Mouse (Mus musculus) brain, embryonic 14.5 days (tissue): Measurements from ENCODE around the gene Adat3. TPM values are rescaled to one million over a fixed set of nuclear protein-coding genes. Genes with fewer than 3 reads are reported as not detected.
"Not testable (repeated sequence)": the region's sequence is repeated elsewhere in the genome, so short reads cannot be mapped to it uniquely, and the experiment has no call there.

Source experiments
- DNase-seq: peaks from one replicate; pipeline ENCODE4 v3.0.0-alpha.2; 2011; ENCODE audit warnings: low read depth
- CTCF ChIP-seq: fragments of 200-500 bp; IDR thresholded peaks from 2 replicates; pipeline ENCODE4 v1.5.1; 2012; ENCODE audit warnings: inconsistent platforms, mild to moderate bottlenecking, moderate library complexity, borderline replicate concordance; ENCODE audit not compliant: insufficient read depth, insufficient read length; ENCODE audit errors: extremely low read depth
- POLR2A ChIP-seq: fragments of 200-500 bp; IDR thresholded peaks from 2 replicates; pipeline ENCODE4 v1.6.1; 2012; ENCODE audit warnings: mild to moderate bottlenecking, inconsistent platforms, borderline replicate concordance; ENCODE audit not compliant: poor library complexity, insufficient read depth, insufficient read length, severe bottlenecking; ENCODE audit errors: extremely low read depth
- polyA plus RNA-seq: library from polyadenylated mRNA; depleted of rRNA; stranded (reverse); fragments of >200 nt; gene quantifications from 2 replicates; pipeline ENCODE4 v1.2.3, GENCODE M21; 2012; rRNA removed

The Adat3 gene
- polyA plus RNA-seq, 1 experiment = 12.7 TPM

- TF ChIP-seq POLR2A = no peak
- TF ChIP-seq CTCF = no peak
- DNase-seq = no peak
These were observed 44.3 kb downstream of the Adat3 start for GRCm38 (mm10) chr10:80646936-80647335.

DNA sequence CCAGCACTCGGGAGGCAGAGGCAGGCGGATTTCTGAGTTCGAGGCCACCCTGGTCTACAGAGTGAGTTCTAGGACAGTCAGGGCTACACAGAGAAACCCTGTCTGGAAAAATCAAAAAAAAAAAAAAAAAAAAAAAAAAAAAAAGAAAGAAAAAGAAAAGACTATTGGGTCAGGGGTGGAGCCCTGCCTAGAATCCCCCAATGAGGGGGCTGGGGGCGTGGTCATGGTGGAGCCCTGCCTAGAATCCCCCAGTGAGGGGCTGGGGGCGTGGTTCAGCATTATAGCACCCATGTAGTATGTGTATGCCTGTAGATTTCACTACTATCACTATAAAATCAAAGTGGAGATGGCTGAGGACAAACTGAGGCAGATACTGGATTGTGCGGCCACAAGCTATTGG lies 47.2 kb downstream of the Adat3 start:
- DNase-seq = not testable (repeated sequence)

DNA sequence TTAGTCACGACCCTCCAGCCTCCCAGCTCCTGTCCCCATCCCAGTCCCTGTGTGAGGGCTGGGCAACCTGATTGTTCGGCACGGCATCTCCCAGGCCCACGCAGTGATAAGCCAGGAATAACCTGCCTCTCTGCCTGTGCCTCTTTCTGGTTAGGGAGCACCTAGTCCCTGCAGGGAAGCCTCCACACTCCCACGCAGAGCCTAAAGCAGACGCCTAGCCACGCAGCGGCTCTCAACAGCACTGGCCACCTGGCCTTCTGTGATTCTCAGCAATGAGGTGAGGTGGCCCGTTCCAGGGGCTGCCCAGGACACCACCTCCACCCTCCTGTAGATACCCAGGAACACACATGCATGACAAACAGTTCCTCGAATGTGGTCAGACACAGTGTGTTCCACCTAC lies 47.7 kb downstream of the Adat3 start:
- DNase-seq = no peak
- TF ChIP-seq POLR2A (no peak), CTCF (no peak)

GRCm38 (mm10) chr10:80653156-80653720 lies 50.6 kb downstream of the Adat3 start:
- DNase-seq = no peak
- TF ChIP-seq CTCF (no peak), POLR2A (no peak)

GRCm38 (mm10) chr10:80654866-80655265 lies 52.2 kb downstream of the Adat3 start:
- no peak for DNase-seq
- no peak for TF ChIP-seq CTCF
- TF ChIP-seq POLR2A = no peak

DNA sequence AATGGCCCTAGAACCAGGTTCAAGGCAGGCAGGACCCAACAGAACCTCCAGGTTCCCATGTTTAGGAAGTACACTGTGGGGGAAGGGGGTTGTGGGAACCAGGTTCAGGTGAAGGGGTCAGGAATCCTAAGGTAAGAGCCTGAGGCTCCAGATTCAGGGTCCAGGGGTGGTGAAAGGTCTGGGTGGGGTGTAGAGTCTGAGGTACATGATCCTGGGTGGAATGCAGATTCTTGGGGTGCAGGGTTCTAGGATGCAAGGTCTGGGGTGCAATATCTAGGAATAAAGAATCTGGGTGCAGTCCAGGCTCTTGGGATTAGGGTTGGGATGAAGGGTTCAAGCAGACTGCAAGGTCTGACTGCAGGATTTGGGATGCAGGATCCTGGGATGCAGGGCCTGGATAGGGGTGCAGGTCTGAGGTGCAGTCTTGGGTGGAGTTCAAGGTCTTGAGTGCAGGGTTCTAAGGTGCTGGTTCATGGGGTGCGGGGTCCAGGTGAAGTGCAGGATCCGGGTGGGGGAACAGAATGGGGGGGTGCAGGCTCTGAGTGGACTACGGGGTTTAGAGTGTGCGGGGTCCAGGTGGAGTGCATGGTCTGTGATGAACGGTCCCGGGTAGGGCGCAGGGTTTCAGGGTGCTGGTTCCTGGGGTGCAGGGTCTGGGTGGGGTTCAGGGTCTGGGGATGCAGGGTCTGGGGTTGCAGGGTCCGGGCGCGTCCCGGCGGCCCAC lies 52.9 kb downstream of the Adat3 start:
- no peak for DNase-seq
- TF ChIP-seq POLR2A (no peak), CTCF (no peak)

- TF ChIP-seq POLR2A = peak; percentile 91
- TF ChIP-seq CTCF = no peak
- peak; percentile 100 for DNase-seq
These were observed 53.6 kb downstream of the Adat3 start for GRCm38 (mm10) chr10:80656130-80656862.

DNA sequence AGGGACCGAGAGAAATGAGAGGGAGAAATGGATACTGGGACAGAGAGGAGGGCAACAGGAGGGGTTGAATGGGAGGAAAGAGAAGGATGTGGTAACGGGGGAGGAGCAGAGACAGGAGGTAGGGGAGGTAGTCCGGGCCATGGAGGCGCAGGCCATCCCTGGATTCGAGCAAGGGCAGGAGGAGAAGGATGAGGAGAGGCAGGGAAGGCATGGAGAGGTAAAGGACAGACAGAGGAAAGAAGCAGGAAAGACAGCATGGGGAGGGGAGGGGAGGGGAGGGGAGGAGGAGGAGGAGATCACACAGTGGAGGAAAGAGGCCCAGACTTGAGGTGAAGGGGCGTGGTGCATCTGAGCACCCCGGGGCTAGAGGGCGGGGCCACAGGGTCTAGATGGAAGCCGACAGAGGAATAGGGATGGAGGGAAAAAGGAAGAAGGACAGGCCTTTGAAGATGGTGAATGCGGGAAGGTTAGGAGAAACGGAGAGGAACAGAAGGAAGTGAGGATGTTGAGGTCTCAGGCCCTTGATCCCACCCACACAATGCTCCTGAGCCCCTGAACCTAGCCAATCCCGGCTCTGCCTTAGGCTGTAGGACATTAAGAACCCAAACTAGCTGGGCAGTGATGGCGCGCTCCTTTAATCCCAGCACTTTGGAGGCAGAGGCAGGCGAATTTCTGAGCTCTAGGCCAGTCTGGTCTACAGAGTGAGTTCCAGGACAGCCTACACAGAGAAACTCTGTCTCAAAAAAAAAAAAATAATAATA lies 54.4 kb downstream of the Adat3 start, which contains the start of gene Btbd2:
TSS of gene Btbd2 (minus strand) at position 209 of the 761 bp plus-strand sequence.
- DNase-seq = no peak
- no peak for TF ChIP-seq CTCF
- TF ChIP-seq POLR2A = no peak

Other genes starting within 250 kb of the Adat3 start
- gene Plk5, start 246.4 kb upstream of the Adat3 start, polyA plus RNA-seq = 3.9 and 4.7 TPM in 2 replicates
- 112 and 115 TPM in 2 replicates for gene Mex3d, start 215.2 kb upstream of the Adat3 start, polyA plus RNA-seq
- gene Mbd3, start 203.3 kb upstream of the Adat3 start, polyA plus RNA-seq = 265 and 292 TPM in 2 replicates
- gene Uqcr11, start 196.1 kb upstream of the Adat3 start, polyA plus RNA-seq = 597 and 852 TPM in 2 replicates
- 128 and 138 TPM in 2 replicates for gene Tcf3, start 169.2 kb upstream of the Adat3 start, polyA plus RNA-seq
- 5.0 and 10.9 TPM in 2 replicates for gene Onecut3, start 108.0 kb upstream of the Adat3 start, polyA plus RNA-seq
- 0.76 and 0.86 TPM in 2 replicates for gene Atp8b3, start 63.8 kb upstream of the Adat3 start, polyA plus RNA-seq
- 59.9 and 72.0 TPM in 2 replicates for gene Rexo1, start 41.3 kb upstream of the Adat3 start, polyA plus RNA-seq
- gene Klf16, start 25.6 kb upstream of the Adat3 start, polyA plus RNA-seq = 12.2 and 15.9 TPM in 2 replicates
- gene Abhd17a, start 12.5 kb upstream of the Adat3 start, polyA plus RNA-seq = 170 and 188 TPM in 2 replicates
- 62.0 and 62.5 TPM in 2 replicates for gene Scamp4, start within 50 bp of the Adat3 start, polyA plus RNA-seq
- gene Gm49322, start 3.1 kb downstream of the Adat3 start, polyA plus RNA-seq = 4.2 and 4.5 TPM in 2 replicates
- gene Csnk1g2, start 20.0 kb downstream of the Adat3 start, polyA plus RNA-seq = 213 and 237 TPM in 2 replicates
- 91.9 and 113 TPM in 2 replicates for gene Btbd2, start 54.2 kb downstream of the Adat3 start, polyA plus RNA-seq
- 96.9 and 115 TPM in 2 replicates for gene Mknk2, start 75.2 kb downstream of the Adat3 start, polyA plus RNA-seq
- 36.9 and 47.3 TPM in 2 replicates for gene Mob3a, start 99.1 kb downstream of the Adat3 start, polyA plus RNA-seq
- 47.6 and 70.2 TPM in 2 replicates for gene Izumo4, start 99.3 kb downstream of the Adat3 start, polyA plus RNA-seq
- 155 and 176 TPM in 2 replicates for gene Ap3d1, start 139.4 kb downstream of the Adat3 start, polyA plus RNA-seq
- gene Dot1l, start 152.3 kb downstream of the Adat3 start, polyA plus RNA-seq = 36.1 and 77.6 TPM in 2 replicates
- 76.3 and 77.0 TPM in 2 replicates for gene Sf3a2, start 195.3 kb downstream of the Adat3 start, polyA plus RNA-seq
- gene Plekhj1, start 195.7 kb downstream of the Adat3 start, polyA plus RNA-seq = 88.7 and 125 TPM in 2 replicates
- 1.7 and 2.1 TPM in 2 replicates for gene Amh, start 202.4 kb downstream of the Adat3 start, polyA plus RNA-seq
- gene Jsrp1, start 210.6 kb downstream of the Adat3 start, polyA plus RNA-seq = 0.21 and 0.45 TPM in 2 replicates
- 685 and 1,025 TPM in 2 replicates for gene Oaz1, start 223.8 kb downstream of the Adat3 start, polyA plus RNA-seq
- gene Lingo3, start 241.2 kb downstream of the Adat3 start, polyA plus RNA-seq = 5.2 and 7.7 TPM in 2 replicates